Mouse (Mus musculus): ENCODE measurements around the gene Rgs1. TPM values are rescaled to one million over a fixed set of nuclear protein-coding genes. Genes with fewer than 3 reads are reported as not detected.

Rgs1 gene
- polyA plus RNA-seq, 1 experiment from 2014 or later = not detected

GRCm38 (mm10) chr1:144210912-144211311 is 38.1 kb downstream of the Rgs1 start:
- Histone ChIP-seq H3K4me1 (ENCODE audit: control insufficient read depth, insufficient read depth, low read length) (no peaks in the 10 kb centered on the region), H3K27ac (replicated peaks; ENCODE audit: low read depth, low read length) (no peak overlapping the region), H3K36me3 (replicated peaks; ENCODE audit: control insufficient read depth, insufficient read depth, low read depth, low read length) (no peaks in the 10 kb centered on the region), H3K4me3 (ENCODE audit: low read depth, low read length) (no peak overlapping the region), H3K9me3 (replicated peaks; ENCODE audit: control insufficient read depth, low read length) (no peaks in the 10 kb centered on the region), H3K9ac (replicated peaks; ENCODE audit: low read length) (no peak overlapping the region), H3K27me3 (ENCODE audit: control insufficient read depth, insufficient read depth, low read length) (no peaks in the 10 kb centered on the region), H3K4me2 (ENCODE audit: low read depth, low read length) (no peak overlapping the region)
- whole genome bisulfite sequencing = 81% methylated on average over 3 of the region's 3 CpGs
- no peak for DNase-seq (ENCODE audit: low spot score)
- no peak for ATAC-seq (replicated peaks; ENCODE audit: insufficient number of reproducible peaks, low FRiP score, low TSS enrichment, low read depth)

GRCm38 (mm10) chr1:144206281-144207061 is 42.6 kb downstream of the Rgs1 start:
- ATAC-seq (replicated peaks; ENCODE audit: insufficient number of reproducible peaks, low FRiP score, low TSS enrichment, low read depth) (no peak), DNase-seq (ENCODE audit: low spot score) (no peak)
- H3K36me3 ChIP-seq (replicated peaks; ENCODE audit: control insufficient read depth, insufficient read depth, low read depth, low read length) = no peaks in the 10 kb centered on the region
- H3K9ac ChIP-seq (replicated peaks; ENCODE audit: low read length) = no peak overlapping the region
- H3K4me3 ChIP-seq (ENCODE audit: low read depth, low read length) = no peak overlapping the region
- WGBS = 76% methylated on average over 7 of the region's 7 CpGs
- H3K4me2 ChIP-seq (ENCODE audit: low read depth, low read length) = no peak overlapping the region
- H3K9me3 ChIP-seq (replicated peaks; ENCODE audit: control insufficient read depth, low read length) = no peaks in the 10 kb centered on the region
- no peak overlapping the region for H3K27ac ChIP-seq (replicated peaks; ENCODE audit: low read depth, low read length)
- H3K4me1 ChIP-seq (ENCODE audit: control insufficient read depth, insufficient read depth, low read length) = no peaks in the 10 kb centered on the region
- H3K27me3 ChIP-seq (ENCODE audit: control insufficient read depth, insufficient read depth, low read length) = no peaks in the 10 kb centered on the region

GRCm38 (mm10) chr1:144204766-144205165 is 44.3 kb downstream of the Rgs1 start:
- H3K9ac ChIP-seq (replicated peaks; ENCODE audit: low read length) = no peak overlapping the region
- H3K27ac ChIP-seq (replicated peaks; ENCODE audit: low read depth, low read length) = no peak overlapping the region
- H3K36me3 ChIP-seq (replicated peaks; ENCODE audit: control insufficient read depth, insufficient read depth, low read depth, low read length) = no peaks in the 10 kb centered on the region
- 75% methylated on average over 2 of the region's 2 CpGs for WGBS
- no peak overlapping the region for H3K4me2 ChIP-seq (ENCODE audit: low read depth, low read length)
- ATAC-seq (replicated peaks; ENCODE audit: insufficient number of reproducible peaks, low FRiP score, low TSS enrichment, low read depth) (no peak), DNase-seq (ENCODE audit: low spot score) (no peak)
- H3K27me3 ChIP-seq (ENCODE audit: control insufficient read depth, insufficient read depth, low read length) = no peaks in the 10 kb centered on the region
- H3K4me3 ChIP-seq (ENCODE audit: low read depth, low read length) = no peak overlapping the region
- H3K9me3 ChIP-seq (replicated peaks; ENCODE audit: control insufficient read depth, low read length) = no peaks in the 10 kb centered on the region
- no peaks in the 10 kb centered on the region for H3K4me1 ChIP-seq (ENCODE audit: control insufficient read depth, insufficient read depth, low read length)

GRCm38 (mm10) chr1:144202939-144203338 is 46.1 kb downstream of the Rgs1 start:
- Histone ChIP-seq H3K27me3 (ENCODE audit: control insufficient read depth, insufficient read depth, low read length) (no peaks in the 10 kb centered on the region), H3K36me3 (replicated peaks; ENCODE audit: control insufficient read depth, insufficient read depth, low read depth, low read length) (no peaks in the 10 kb centered on the region), H3K27ac (replicated peaks; ENCODE audit: low read depth, low read length) (no peak overlapping the region), H3K4me3 (ENCODE audit: low read depth, low read length) (no peak overlapping the region), H3K9ac (replicated peaks; ENCODE audit: low read length) (no peak overlapping the region), H3K4me2 (ENCODE audit: low read depth, low read length) (no peak overlapping the region), H3K9me3 (replicated peaks; ENCODE audit: control insufficient read depth, low read length) (no peaks in the 10 kb centered on the region), H3K4me1 (ENCODE audit: control insufficient read depth, insufficient read depth, low read length) (no peaks in the 10 kb centered on the region)
- WGBS = 92% methylated on average over 4 of the region's 4 CpGs
- no peak for ATAC-seq (replicated peaks; ENCODE audit: insufficient number of reproducible peaks, low FRiP score, low TSS enrichment, low read depth)
- no peak for DNase-seq (ENCODE audit: low spot score)

GRCm38 (mm10) chr1:144200496-144200895 is 48.5 kb downstream of the Rgs1 start:
- WGBS = 77% methylated on average over 2 of the region's 2 CpGs
- no peaks in the 10 kb centered on the region for H3K36me3 ChIP-seq (replicated peaks; ENCODE audit: control insufficient read depth, insufficient read depth, low read depth, low read length)
- ATAC-seq (replicated peaks; ENCODE audit: insufficient number of reproducible peaks, low FRiP score, low TSS enrichment, low read depth) = no peak
- no peak overlapping the region for H3K4me2 ChIP-seq (ENCODE audit: low read depth, low read length)
- no peak overlapping the region for H3K9ac ChIP-seq (replicated peaks; ENCODE audit: low read length)
- no peak for DNase-seq (ENCODE audit: low spot score)
- H3K9me3 ChIP-seq (replicated peaks; ENCODE audit: control insufficient read depth, low read length) = no peaks in the 10 kb centered on the region
- no peaks in the 10 kb centered on the region for H3K27me3 ChIP-seq (ENCODE audit: control insufficient read depth, insufficient read depth, low read length)
- no peak overlapping the region for H3K4me3 ChIP-seq (ENCODE audit: low read depth, low read length)
- H3K27ac ChIP-seq (replicated peaks; ENCODE audit: low read depth, low read length) = no peak overlapping the region
- H3K4me1 ChIP-seq (ENCODE audit: control insufficient read depth, insufficient read depth, low read length) = no peaks in the 10 kb centered on the region

- Histone ChIP-seq H3K36me3 (replicated peaks; ENCODE audit: control insufficient read depth, insufficient read depth, low read depth, low read length) (no peaks in the 10 kb centered on the region), H3K9me3 (replicated peaks; ENCODE audit: control insufficient read depth, low read length) (no peaks in the 10 kb centered on the region), H3K4me2 (ENCODE audit: low read depth, low read length) (no peak overlapping the region), H3K9ac (replicated peaks; ENCODE audit: low read length) (no peak overlapping the region), H3K27me3 (ENCODE audit: control insufficient read depth, insufficient read depth, low read length) (no peaks in the 10 kb centered on the region), H3K4me3 (ENCODE audit: low read depth, low read length) (no peak overlapping the region), H3K27ac (replicated peaks; ENCODE audit: low read depth, low read length) (no peak overlapping the region), H3K4me1 (ENCODE audit: control insufficient read depth, insufficient read depth, low read length) (no peaks in the 10 kb centered on the region)
- DNase-seq (ENCODE audit: low spot score) (no peak), ATAC-seq (replicated peaks; ENCODE audit: insufficient number of reproducible peaks, low FRiP score, low TSS enrichment, low read depth) (no peak)
- WGBS = 60% methylated on average over 1 of the region's 1 CpGs
These were observed 49.5 kb downstream of the Rgs1 start for GRCm38 (mm10) chr1:144199538-144199937.

GRCm38 (mm10) chr1:144197684-144198083 is 51.4 kb downstream of the Rgs1 start:
- no peaks in the 10 kb centered on the region for H3K9me3 ChIP-seq (replicated peaks; ENCODE audit: control insufficient read depth, low read length)
- DNase-seq (ENCODE audit: low spot score) = peak; percentile 82
- no peak for ATAC-seq (replicated peaks; ENCODE audit: insufficient number of reproducible peaks, low FRiP score, low TSS enrichment, low read depth)
- H3K27me3 ChIP-seq (ENCODE audit: control insufficient read depth, insufficient read depth, low read length) = no peaks in the 10 kb centered on the region
- no peak overlapping the region for H3K9ac ChIP-seq (replicated peaks; ENCODE audit: low read length)
- H3K36me3 ChIP-seq (replicated peaks; ENCODE audit: control insufficient read depth, insufficient read depth, low read depth, low read length) = no peaks in the 10 kb centered on the region
- H3K27ac ChIP-seq (replicated peaks; ENCODE audit: low read depth, low read length) = no peak overlapping the region
- no peak overlapping the region for H3K4me2 ChIP-seq (ENCODE audit: low read depth, low read length)
- no peak overlapping the region for H3K4me3 ChIP-seq (ENCODE audit: low read depth, low read length)
- WGBS = 31% methylated on average over 3 of the region's 3 CpGs
- no peaks in the 10 kb centered on the region for H3K4me1 ChIP-seq (ENCODE audit: control insufficient read depth, insufficient read depth, low read length)
